Mouse (Mus musculus) yolk sac, embryonic 10.5 days (tissue): ENCODE results near the gene Cdc42ep5.

Experiments used
- DNase-seq: peaks from one replicate; pipeline ENCODE4 v3.0.0-alpha.2; 2017; ENCODE audit warnings: low spot score

Cdc42ep5 gene

DNA sequence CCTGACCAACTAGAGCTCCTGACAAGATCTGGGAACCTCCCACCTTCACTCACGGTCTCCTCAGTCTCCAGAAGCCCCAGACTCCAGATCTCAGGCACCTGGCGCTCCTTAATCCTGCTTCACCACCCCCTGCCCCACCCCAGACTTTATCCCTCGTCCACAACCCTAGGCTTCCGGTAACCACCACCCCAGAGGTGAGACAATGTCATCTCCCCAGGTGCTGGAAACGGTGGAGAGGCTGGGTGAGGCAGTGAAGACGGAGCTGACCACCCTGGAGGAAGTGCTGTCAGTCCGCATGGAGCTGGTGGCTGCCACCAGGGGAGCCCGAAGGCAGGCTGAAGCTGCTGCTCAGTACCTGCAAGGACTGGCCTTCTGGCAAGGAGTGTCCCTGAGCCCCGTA is 39.4 kb downstream of the Cdc42ep5 start:
- no peak for DNase-seq

DNA sequence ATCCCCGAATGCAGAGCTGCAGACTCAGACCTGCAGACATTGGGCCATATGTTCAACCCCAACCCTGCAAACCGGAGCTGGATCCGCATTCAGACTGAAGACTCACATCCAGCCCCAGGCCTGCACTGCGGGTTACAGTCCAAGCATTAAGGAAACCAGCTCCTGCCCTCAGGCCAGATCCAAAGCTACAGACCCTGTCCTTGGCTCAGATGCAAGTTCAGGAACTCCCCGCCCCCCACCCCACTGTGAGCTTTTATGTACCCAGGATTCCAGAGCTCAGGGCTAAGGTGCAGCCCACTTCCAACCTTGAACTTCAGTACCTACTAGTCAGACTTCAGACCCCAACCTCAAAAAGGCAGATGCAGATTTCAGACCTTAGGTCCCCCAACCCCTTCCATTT is 39.8 kb downstream of the Cdc42ep5 start:
- no peak for DNase-seq

DNA sequence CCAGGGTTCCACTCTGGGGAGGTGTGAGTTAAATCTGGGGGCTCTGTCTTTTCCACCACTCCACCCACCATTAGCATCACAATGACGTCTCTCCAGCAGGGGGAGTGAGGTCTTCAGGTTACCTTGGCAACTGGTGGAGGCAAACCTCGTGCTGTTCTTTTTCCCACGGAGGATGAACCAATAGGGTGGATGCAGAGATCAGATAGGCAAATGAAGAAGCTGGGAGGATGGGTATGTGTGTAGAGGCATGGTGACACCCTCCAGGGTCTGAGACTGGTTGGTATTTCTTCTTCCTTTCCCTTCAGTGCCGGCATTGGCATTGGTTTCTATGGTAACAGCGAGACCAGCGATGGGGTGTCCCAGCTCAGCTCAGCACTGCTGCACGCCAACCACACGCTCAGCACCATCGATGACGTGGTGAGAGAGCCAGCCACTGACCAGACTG is 40.3 kb downstream of the Cdc42ep5 start:
- no peak for DNase-seq

DNA sequence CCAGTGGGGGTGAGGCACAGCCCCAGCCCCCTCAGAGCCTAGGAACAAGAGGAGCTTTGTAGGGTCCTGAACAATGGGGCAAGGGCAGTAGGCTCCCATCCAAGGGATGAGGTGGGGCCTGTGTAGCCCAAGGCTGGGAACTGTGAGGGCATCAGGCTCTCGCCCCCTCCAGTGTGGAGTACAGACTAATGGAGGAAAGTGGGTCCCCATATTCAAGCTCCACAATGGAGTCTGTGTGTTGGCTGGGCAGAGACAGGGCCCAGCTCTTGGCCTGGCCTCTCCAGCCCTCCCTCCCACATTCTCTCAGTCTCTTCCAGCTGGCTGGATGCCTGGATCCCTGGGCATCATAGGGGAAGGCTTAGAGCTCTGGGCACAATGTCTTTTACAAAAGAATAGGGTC is 40.9 kb downstream of the Cdc42ep5 start:
- no peak for DNase-seq

DNA sequence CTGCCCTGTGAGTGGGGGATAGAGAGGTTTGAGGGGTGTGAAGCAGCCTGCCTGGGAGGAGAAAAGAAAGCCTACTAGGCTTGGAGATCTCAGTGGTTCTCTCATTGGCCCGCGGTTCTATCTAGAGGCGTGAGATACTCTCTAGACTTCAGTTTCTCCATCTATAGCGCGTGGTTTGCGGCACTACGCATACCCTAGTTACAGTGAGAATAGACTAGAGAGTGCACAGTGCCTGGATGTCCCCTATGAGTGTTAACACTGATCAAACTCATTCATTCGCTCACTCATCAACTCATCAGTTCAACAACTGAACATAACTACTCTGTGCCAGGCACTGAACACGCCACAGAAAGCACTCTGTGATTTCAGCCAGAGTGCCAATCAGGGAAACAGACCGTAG is 41.9 kb downstream of the Cdc42ep5 start:
- DNase-seq, result no peak

DNA sequence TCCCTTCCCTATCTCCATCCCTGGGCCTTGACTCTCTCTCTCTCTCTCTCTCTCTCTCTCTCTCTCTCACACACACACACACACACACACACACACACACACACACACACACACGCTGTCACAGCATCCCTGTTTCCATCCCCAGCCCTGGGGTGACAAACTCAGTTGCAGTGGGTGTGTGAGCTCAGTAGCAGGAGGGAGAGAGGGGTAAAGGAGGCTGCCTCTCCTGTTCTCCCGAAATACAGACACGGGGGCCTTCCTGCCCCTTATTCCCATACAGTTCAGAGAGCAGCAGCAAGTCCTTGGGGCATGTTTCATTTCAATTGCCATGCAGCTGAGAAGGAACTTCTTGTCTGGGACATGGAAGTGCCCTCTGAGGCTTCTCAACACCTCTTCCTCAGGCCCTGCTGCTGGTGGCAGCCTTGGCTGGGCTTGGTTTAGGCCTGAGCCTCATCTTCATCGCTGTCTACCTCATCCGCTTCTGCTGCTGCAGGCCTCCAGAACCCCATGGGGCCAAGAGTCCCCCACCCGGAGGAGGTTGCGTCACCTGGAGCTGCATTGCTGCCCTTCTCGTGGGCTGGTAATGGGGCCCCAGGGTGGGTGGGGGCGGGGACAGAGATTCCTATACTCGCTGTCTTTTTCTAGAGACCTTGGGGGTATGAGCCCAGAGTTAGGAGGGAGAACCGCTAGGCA is 42.4 kb downstream of the Cdc42ep5 start:
- DNase-seq, result no peak

DNA sequence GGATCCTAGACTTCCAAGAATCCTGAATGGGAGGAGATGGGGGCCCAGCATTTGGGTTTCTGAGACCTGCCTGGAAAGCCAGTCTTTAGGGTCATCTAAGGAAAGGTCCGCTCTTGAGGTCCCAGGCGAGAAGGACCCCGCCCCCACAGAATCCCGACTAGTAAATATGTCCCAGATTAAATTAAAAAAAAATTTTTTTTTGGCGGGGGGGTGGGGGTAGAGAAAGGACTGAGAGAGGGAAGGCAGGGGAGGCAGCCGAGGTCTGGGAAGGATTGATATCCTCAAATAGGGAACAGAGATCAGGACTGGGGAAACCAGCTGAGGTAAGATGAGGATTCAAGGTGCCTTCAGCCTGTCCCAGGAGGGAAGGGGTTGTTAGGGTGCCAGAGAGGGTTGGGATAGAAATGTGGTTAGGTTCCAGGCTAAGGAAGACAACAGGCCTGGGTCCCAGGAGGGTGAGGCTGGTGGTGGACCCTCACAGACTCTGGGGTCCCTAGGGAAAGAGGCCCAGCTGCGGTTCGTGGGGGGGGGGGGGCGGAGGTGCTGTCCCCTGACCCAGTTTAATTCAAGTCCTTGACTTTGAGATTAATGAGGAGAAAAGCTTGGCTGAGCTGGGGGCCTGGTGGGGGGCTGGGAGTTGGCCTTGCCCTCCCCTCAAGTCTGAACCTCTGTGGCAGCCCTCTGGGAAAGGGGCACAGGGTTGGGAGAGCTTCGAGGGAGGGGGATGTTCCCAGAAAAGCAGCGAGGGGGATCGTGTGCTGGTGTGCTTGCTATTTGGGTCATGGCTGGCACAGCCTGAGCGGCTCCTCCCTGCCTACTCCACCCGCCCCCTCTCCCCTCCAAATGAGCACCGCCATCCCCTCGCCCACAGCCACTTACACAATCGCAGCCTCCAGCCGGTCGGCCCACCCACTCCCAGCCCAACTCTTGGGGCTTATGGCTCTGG is 44.4 kb downstream of the Cdc42ep5 start:
- DNase-seq, result no peak

DNA sequence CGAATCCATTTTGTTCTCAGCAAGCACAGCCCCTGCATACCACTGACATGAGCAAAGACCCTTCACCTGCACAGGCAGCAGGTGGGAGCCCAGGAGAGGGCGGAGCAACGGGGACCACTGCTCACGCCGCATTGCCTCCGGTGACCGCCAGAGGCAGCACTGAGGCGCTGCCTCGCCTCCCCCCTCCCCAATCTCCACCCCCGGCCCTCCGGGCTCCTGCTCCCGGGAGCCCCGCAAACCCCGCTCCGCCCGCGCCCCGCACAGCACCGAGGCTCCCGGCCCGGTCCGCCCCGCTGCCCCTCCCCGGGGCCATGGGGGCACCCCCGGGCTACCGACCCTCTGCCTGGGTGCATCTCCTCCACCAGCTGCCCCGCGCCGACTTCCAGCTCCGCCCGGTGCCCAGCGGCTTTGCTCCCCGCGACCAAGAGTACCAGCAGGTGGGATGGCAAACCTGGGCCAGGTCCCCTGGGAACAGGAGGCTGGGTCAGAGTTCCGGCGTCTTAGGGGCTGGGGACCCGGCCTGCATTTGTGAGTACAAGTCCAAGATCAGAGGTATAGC is 45.2 kb downstream of the Cdc42ep5 start, which contains the start of gene Ttyh1:
TSS of gene Ttyh1 (plus strand) at position 65 of the 559 bp plus-strand sequence.
- DNase-seq, result no peak

DNA sequence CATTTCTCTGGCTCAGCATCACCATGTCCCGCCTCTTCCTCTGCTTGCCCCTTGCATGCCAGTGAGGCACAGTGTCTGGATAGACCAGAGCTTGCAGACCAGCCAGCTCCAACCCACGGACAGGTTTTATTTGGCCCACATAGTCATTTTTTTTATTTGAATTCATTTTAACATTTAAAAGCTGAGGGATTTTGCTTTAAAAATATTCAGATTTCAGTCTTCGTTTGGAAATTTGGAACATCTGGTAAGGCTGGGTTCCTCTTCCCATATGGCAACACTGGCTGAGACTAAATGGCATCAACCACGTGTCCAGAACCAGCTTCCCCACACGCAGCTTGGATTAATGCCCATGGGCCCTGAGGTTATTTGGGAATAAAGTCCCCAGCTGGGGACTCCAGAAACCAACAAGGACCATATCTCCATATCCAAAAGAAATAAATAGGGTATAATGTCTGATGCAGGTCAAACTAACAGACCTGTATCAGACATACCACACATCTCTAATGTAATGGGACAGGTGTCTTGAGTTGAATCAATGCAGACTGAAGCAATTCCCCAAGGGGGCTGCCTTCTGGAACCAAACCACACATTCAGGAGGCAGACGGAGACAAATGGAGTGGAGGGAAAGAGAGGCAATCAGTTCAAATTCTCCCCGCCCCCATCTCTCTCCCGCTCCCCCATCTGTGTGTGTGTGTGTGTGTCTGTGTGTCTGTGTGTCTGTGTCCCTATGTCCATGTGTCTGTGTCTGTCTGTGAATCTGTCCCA is 47.4 kb downstream of the Cdc42ep5 start:
- DNase-seq, result no peak

DNA sequence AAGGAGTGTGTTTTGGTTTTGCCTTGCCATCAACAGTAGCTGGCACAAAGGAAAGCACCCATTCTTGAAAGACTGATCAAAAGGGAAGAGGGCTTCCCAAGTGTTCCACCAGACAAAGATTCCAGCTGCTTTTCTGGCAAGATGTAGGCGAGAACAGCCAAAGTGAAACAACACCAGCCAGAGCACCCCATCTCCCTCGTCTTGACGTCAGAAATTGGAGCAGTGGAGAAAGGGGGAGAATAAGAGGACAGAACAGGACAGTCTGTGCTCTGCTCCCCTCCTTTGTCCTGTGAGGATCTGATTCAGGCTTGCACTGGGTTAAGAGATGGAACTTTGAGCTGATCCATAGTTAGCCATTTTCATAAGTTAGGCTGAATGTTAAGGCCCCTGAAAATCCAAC is 52.9 kb downstream of the Cdc42ep5 start:
- no peak for DNase-seq

DNA sequence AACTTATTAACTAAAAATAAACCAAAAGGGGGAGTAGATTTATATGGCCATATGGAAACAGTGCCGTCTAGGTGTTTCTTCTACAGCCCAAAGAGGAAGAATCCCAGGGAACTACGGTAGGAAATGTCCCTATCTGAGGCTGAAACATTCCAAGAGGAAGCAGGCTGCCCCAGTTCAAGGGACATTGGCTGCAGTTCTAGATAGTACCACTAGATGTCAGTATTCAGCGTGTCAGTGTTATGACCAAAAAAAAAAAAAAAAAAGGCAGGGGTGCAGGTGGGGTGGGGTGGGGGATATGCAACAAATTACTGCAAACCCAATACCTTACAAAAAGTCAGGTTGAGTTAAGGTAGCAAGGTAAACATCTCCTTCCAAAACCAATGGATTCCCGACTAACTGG is 61.2 kb downstream of the Cdc42ep5 start:
- DNase-seq, result no peak
